Mouse (Mus musculus) neural tube, embryonic 14.5 days (tissue): ENCODE data around the gene Grik3. TPM values are rescaled to one million over a fixed set of nuclear protein-coding genes. Genes with fewer than 3 reads are reported as not detected.

ENCODE experiments used
- ATAC-seq: fragments of 200-750 bp; cut with Nextera tagmentation; 2 replicates; pipeline ENCODE4 v1.8.0; 2017; ENCODE audit warnings: low read depth, mild to moderate bottlenecking, moderate TSS enrichment, moderate library complexity
- H3K27ac ChIP-seq: fragments of 300-500 bp; sonication (generic); 2 replicates; pipeline ENCODE4 v1.5.1; 2014; ENCODE audit warnings: low read depth, mild to moderate bottlenecking, control low read depth, low read length, moderate library complexity, mixed read lengths
- H3K27me3 ChIP-seq: fragments of 300-500 bp; sonication (generic); 2 replicates; pipeline ENCODE4 v1.6.1; 2014; ENCODE audit warnings: low read length; ENCODE audit not compliant: control insufficient read depth, insufficient read depth
- H3K36me3 ChIP-seq: fragments of 300-500 bp; sonication (generic); 2 replicates; pipeline ENCODE4 v1.6.1; 2014; ENCODE audit warnings: low read length, mixed read lengths; ENCODE audit not compliant: control insufficient read depth, insufficient read depth
- H3K4me1 ChIP-seq: fragments of 300-500 bp; sonication (generic); 2 replicates; pipeline ENCODE4 v1.6.1; 2014; ENCODE audit warnings: low read length; ENCODE audit not compliant: control insufficient read depth, insufficient read depth
- H3K4me2 ChIP-seq: fragments of 300-500 bp; sonication (generic); 2 replicates; pipeline ENCODE4 v1.6.1; 2014; ENCODE audit warnings: mild to moderate bottlenecking, low read depth, low read length, control low read depth
- H3K4me3 ChIP-seq: fragments of 300-500 bp; sonication (generic); 2 replicates; pipeline ENCODE4 v1.5.1; 2014; ENCODE audit warnings: low read depth, low read length, control low read depth, mixed read lengths
- H3K9ac ChIP-seq: fragments of 300-500 bp; sonication (generic); replicated peaks from 2 replicates; pipeline ENCODE4 v1.6.1; 2014; ENCODE audit warnings: low read depth, mild to moderate bottlenecking, control low read depth, low read length, mixed read lengths
- H3K9me3 ChIP-seq: fragments of 300-500 bp; sonication (generic); 2 replicates; pipeline ENCODE4 v1.6.1; 2016; ENCODE audit warnings: low read length; ENCODE audit not compliant: control insufficient read depth
- WGBS: fragments of 180-500 bp; shearing (Covaris S2); extraction: QIAGEN DNeasy Blood & Tissue Kit; methylation state at CpG from one replicate; pipeline ENCODE4 v1.1.7; 2014; 5-methylcytosine and 5-hydroxymethylcytosine counted together
- polyA plus RNA-seq: library from polyadenylated mRNA; unstranded; fragments of >200 nt; fragmentation: Nextera tagmentation; extraction: Ambion mirVana; gene quantifications from 2 replicates; pipeline ENCODE4 v1.2.1, GENCODE M21; 2014

Gene Grik3
- polyA plus RNA-seq, 1 experiment from 2014 or later: 8.0 TPM

- WGBS: 17% methylated on average over 6 of the region's 6 CpGs
- Histone ChIP-seq H3K27ac (peak overlapping the region; percentile 75; the same call in 1 of the 2 replicates), H3K4me3 (no peak overlapping the region), H3K27me3 (no peaks in the 10 kb centered on the region), H3K36me3 (no peaks in the 10 kb centered on the region), H3K9ac (no peak overlapping the region), H3K4me1 (peaks cover 27% of the 10 kb centered on the region), H3K9me3 (no peaks in the 10 kb centered on the region), H3K4me2 (no peak overlapping the region)
- no peak for ATAC-seq
Measured at GRCm38 (mm10) chr4:125717881-125718280, 227.4 kb downstream of the Grik3 start.

- H3K9me3 ChIP-seq: no peaks in the 10 kb centered on the region
- H3K27me3 ChIP-seq: no peaks in the 10 kb centered on the region; the same call in 1 of the 2 replicates
- H3K4me2 ChIP-seq: no peak overlapping the region; the same call in 1 of the 2 replicates
- H3K9ac ChIP-seq: no peak overlapping the region
- H3K36me3 ChIP-seq: no peaks in the 10 kb centered on the region
- 10% methylated on average over 18 of the region's 18 CpGs for WGBS
- H3K27ac ChIP-seq: peak overlapping the region; percentile 75
- ATAC-seq: peak; percentile 59; the same call in 1 of the 2 replicates
- H3K4me3 ChIP-seq: no peak overlapping the region
- peaks cover 27% of the 10 kb centered on the region for H3K4me1 ChIP-seq
Measured at GRCm38 (mm10) chr4:125718429-125719140, 228.1 kb downstream of the Grik3 start.

DNA sequence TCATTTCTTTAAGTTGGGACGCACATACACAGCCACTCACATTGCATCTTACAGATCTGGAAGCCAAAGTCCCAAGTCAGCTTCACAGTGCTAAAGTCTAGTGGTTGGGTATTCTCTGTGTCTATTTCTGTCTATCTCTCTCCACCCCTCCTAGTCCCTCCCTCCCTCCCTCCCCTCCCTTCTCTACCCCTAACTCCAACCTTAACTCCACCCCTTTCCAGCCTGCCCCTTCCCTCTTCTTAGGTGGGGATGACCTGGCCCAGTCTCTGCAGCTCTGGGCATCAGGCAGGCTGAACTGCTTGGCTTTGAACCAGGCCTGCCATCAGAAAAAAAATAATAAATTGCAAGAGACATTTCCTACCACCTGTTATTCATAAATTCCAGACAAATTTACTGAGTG, 235.7 kb downstream of the Grik3 start:
- Histone ChIP-seq H3K27me3 (no peaks in the 10 kb centered on the region; the same call in 1 of the 2 replicates), H3K27ac (no peak overlapping the region), H3K36me3 (no peaks in the 10 kb centered on the region), H3K9ac (no peak overlapping the region), H3K4me2 (no peak overlapping the region), H3K4me3 (no peak overlapping the region), H3K9me3 (no peaks in the 10 kb centered on the region), H3K4me1 (peaks cover 21% of the 10 kb centered on the region; the same call in 1 of the 2 replicates)
- WGBS: 87% methylated on average over 1 of the region's 1 CpGs
- ATAC-seq: no peak

DNA sequence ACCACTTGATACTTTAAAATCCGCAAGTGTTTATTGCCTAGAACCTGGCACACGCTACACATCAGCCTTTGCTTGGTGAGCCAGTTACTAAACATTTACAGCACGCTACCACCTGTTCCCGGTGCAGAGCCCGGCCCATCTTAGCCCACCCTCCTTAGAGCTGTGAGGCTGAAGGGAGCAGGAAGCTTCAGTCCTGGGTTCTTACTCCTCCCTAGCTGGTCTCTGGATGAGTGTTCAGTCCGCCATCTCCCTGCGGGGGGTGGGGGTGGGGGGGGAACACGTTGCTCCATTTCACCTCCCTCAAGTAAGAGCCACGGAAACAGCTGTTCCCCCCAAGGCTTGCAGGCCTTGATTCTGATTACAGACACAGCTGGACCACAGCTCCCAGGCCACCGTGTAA, 236.5 kb downstream of the Grik3 start:
- WGBS: 14% methylated on average over 10 of the region's 10 CpGs
- Histone ChIP-seq H3K4me2 (peak overlapping the region; percentile 29), H3K27me3 (no peaks in the 10 kb centered on the region; the same call in 1 of the 2 replicates), H3K4me3 (no peak overlapping the region), H3K27ac (no peak overlapping the region), H3K9ac (no peak overlapping the region), H3K4me1 (peaks cover 21% of the 10 kb centered on the region; the same call in 1 of the 2 replicates), H3K36me3 (no peaks in the 10 kb centered on the region), H3K9me3 (no peaks in the 10 kb centered on the region)
- no peak for ATAC-seq

DNA sequence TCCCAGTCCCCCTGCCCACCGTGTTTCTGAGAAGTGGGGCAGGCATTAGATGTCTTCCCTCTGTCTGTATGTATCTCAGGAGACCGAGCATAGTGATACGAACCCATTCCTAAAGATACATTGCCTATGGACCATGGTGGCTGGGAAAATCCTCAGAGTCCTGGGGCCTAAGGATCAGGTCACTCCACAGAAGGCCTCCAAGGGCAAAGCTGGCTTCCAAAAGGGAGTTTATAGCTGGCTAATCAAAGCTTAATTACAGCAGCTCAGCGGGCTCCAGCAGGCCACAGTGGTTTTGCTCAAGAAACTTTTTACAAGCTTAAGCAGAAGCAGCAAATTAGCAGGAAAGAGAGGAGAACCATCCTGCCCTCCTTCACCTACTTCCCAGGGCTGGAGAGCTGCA, 237.1 kb downstream of the Grik3 start:
- no peak overlapping the region for H3K9ac ChIP-seq
- no peaks in the 10 kb centered on the region for H3K9me3 ChIP-seq
- ATAC-seq: no peak
- H3K4me1 ChIP-seq: peaks cover 21% of the 10 kb centered on the region; the same call in 1 of the 2 replicates
- peak overlapping the region; percentile 29 for H3K4me2 ChIP-seq
- H3K36me3 ChIP-seq: no peaks in the 10 kb centered on the region
- H3K27ac ChIP-seq: no peak overlapping the region; the same call in 1 of the 2 replicates
- H3K27me3 ChIP-seq: no peaks in the 10 kb centered on the region; the same call in 1 of the 2 replicates
- 11% methylated on average over 4 of the region's 4 CpGs for WGBS
- H3K4me3 ChIP-seq: no peak overlapping the region

GRCm38 (mm10) chr4:125728091-125728863, 237.8 kb downstream of the Grik3 start:
- peaks cover 21% of the 10 kb centered on the region; the same call in 1 of the 2 replicates for H3K4me1 ChIP-seq
- H3K9me3 ChIP-seq: no peaks in the 10 kb centered on the region
- H3K9ac ChIP-seq: peak overlapping the region; percentile 37; the same call in 1 of the 2 replicates
- H3K36me3 ChIP-seq: no peaks in the 10 kb centered on the region
- no peak for ATAC-seq
- peak overlapping the region; percentile 69 for H3K27ac ChIP-seq
- peak overlapping the region; percentile 6 for H3K4me3 ChIP-seq
- H3K27me3 ChIP-seq: no peaks in the 10 kb centered on the region
- H3K4me2 ChIP-seq: peak overlapping the region; percentile 29
- 10% methylated on average over 15 of the region's 15 CpGs for WGBS

- ATAC-seq: peak; percentile 74
- H3K4me2 ChIP-seq: peak overlapping the region; percentile 29; the same call in 1 of the 2 replicates
- peak overlapping the region; percentile 69 for H3K27ac ChIP-seq
- no peak overlapping the region for H3K4me3 ChIP-seq
- H3K36me3 ChIP-seq: no peaks in the 10 kb centered on the region
- H3K9ac ChIP-seq: peak overlapping the region; percentile 37; the same call in 1 of the 2 replicates
- H3K4me1 ChIP-seq: peaks cover 21% of the 10 kb centered on the region; the same call in 1 of the 2 replicates
- H3K9me3 ChIP-seq: no peaks in the 10 kb centered on the region
- H3K27me3 ChIP-seq: no peaks in the 10 kb centered on the region
- 3% methylated on average over 38 of the region's 38 CpGs for WGBS
Measured at GRCm38 (mm10) chr4:125729305-125730220, 239.1 kb downstream of the Grik3 start.

DNA sequence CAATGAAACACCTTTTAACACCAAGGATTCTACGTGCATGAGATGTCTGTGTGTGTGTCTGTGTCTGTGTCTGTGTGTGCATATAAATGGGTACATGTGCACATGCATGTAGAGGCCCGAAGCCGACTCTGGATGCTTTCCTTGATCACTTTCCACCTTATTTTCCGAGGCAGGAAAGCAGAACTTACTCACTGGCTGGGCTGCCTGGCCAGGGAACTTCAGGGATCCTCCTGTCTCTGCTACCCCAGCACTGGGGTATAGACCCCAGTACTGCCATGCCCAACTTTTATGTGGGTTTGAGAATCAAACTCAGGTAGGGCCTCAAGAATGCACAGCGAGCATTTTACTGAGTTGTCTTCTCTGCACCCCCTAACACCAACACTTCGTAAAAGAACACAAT, 240.3 kb downstream of the Grik3 start:
- Histone ChIP-seq H3K27me3 (no peaks in the 10 kb centered on the region), H3K4me1 (peaks cover 21% of the 10 kb centered on the region; the same call in 1 of the 2 replicates), H3K4me3 (no peak overlapping the region), H3K36me3 (no peaks in the 10 kb centered on the region), H3K4me2 (no peak overlapping the region), H3K9me3 (no peaks in the 10 kb centered on the region), H3K27ac (no peak overlapping the region), H3K9ac (no peak overlapping the region)
- WGBS: 85% methylated on average over 6 of the region's 6 CpGs
- no peak for ATAC-seq
